Mouse (Mus musculus): ENCODE results near the gene Zfp566. TPM values are rescaled to one million over a fixed set of nuclear protein-coding genes. Genes with fewer than 3 reads are reported as not detected.

Zfp566 gene
- polyA plus RNA-seq, 1 experiment from 2014 or later, result 9.5 TPM

DNA sequence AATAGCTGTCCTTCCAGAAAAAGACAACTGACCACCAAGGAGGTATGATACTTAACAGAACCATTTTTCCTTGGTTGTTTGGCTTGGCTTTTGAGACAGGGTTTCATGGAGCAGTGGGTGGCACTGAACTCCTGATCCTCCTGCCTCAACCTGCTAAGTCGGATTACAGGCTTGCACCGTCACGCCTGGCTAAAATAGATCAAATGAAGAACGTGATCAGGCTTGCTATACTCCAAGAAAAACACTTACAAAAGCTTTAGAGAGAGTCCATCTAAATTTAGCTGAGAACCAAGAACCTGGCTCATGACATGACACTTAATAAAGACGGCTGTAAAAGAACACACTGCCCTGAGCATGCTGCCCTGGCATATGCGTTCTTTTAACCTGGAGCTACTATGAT, 30.0 kb downstream of the Zfp566 start:
- no peaks in the 10 kb centered on the region for H3K9me3 ChIP-seq (replicated peaks; ENCODE audit: low read length)
- TF ChIP-seq CTCF (IDR thresholded peaks at IDR 0.05; ENCODE audit: low read depth), result no peak
- no peak for ATAC-seq (replicated peaks; ENCODE audit: low FRiP score, low read depth)
- no peaks in the 10 kb centered on the region for H3K4me1 ChIP-seq (replicated peaks; ENCODE audit: insufficient read depth, low read length)
- no peak overlapping the region for H3K9ac ChIP-seq (ENCODE audit: low read depth, low read length)
- H3K4me3 ChIP-seq (replicated peaks; ENCODE audit: low read depth, low read length), result no peak overlapping the region
- no peaks in the 10 kb centered on the region for H3K27me3 ChIP-seq (ENCODE audit: insufficient read depth, low read length)
- WGBS, result 62% methylated on average over 6 of the region's 6 CpGs
- H3K36me3 ChIP-seq (ENCODE audit: insufficient read depth, low read length), result 0 out of 2 replicates have a peak, but pooled peaks cover 10% of the 10 kb centered on the region
- DNase-seq (ENCODE audit: low spot score), result no peak
- no peak overlapping the region for H3K4me2 ChIP-seq (ENCODE audit: low read length)
- H3K27ac ChIP-seq, result no peak overlapping the region

DNA sequence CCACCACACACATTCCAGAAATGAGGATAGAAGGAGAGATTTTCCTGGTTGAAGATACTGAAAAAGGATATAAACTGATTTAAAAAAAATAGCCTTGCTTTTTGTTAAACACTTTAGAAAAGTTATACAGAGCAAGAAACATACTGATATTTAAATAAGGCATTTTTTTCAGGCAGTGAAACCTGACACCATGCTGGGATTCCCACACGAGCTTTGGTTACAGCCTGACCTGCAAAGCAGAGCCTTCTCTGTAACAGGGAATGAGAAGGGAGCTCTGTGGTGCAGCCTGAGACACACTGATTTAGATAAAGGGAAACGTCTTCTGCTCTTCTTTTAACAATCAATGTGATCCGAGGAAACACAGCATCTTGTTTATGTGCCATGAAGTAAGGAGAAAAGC, 36.7 kb downstream of the Zfp566 start:
- no peak overlapping the region for H3K4me3 ChIP-seq (replicated peaks; ENCODE audit: low read depth, low read length)
- no peak overlapping the region for H3K9ac ChIP-seq (ENCODE audit: low read depth, low read length)
- H3K9me3 ChIP-seq (replicated peaks; ENCODE audit: low read length), result no peaks in the 10 kb centered on the region
- no peaks in the 10 kb centered on the region for H3K27me3 ChIP-seq (ENCODE audit: insufficient read depth, low read length)
- ATAC-seq (replicated peaks; ENCODE audit: low FRiP score, low read depth) (no peak), DNase-seq (ENCODE audit: low spot score) (peak; percentile 53)
- TF ChIP-seq CTCF (IDR thresholded peaks at IDR 0.05; ENCODE audit: low read depth), result no peak
- H3K27ac ChIP-seq, result no peak overlapping the region
- 1% methylated on average over 3 of the region's 3 CpGs for WGBS
- 0 out of 2 replicates have a peak, but pooled peaks cover 5% of the 10 kb centered on the region for H3K36me3 ChIP-seq (ENCODE audit: insufficient read depth, low read length)
- H3K4me1 ChIP-seq (replicated peaks; ENCODE audit: insufficient read depth, low read length), result 0 out of 2 replicates have a peak, but pooled peaks cover 3% of the 10 kb centered on the region
- no peak overlapping the region for H3K4me2 ChIP-seq (ENCODE audit: low read length)

GRCm38 (mm10) chr7:30050882-30051548, 39.3 kb downstream of the Zfp566 start, which contains the start of gene Zfp14:
Gene Zfp14, minus strand, starts transcription at chr7:30051380.
- TF ChIP-seq CTCF (IDR thresholded peaks at IDR 0.05; ENCODE audit: low read depth), result no peak
- 0 out of 2 replicates have a peak, but pooled peaks cover 3% of the 10 kb centered on the region for H3K4me1 ChIP-seq (replicated peaks; ENCODE audit: insufficient read depth, low read length)
- peak within 1 kb of the TSS; percentile 66 for H3K9ac ChIP-seq (ENCODE audit: low read depth, low read length)
- H3K27ac ChIP-seq, result peak within 1 kb of the TSS; percentile 48
- H3K27me3 ChIP-seq (ENCODE audit: insufficient read depth, low read length), result no peaks in the 10 kb centered on the region
- no peaks in the 10 kb centered on the region for H3K36me3 ChIP-seq (ENCODE audit: insufficient read depth, low read length)
- ATAC-seq (replicated peaks; ENCODE audit: low FRiP score, low read depth), result peak; percentile 93
- H3K4me2 ChIP-seq (ENCODE audit: low read length), result peak within 1 kb of the TSS; percentile 95
- H3K9me3 ChIP-seq (replicated peaks; ENCODE audit: low read length), result no peaks in the 10 kb centered on the region
- H3K4me3 ChIP-seq (replicated peaks; ENCODE audit: low read depth, low read length), result peak within 1 kb of the TSS; percentile 68
- peak; percentile 92 for DNase-seq (ENCODE audit: low spot score)
- WGBS, result under 1% methylated on average over 40 of the region's 40 CpGs

- Histone ChIP-seq H3K36me3 (ENCODE audit: insufficient read depth, low read length) (no peaks in the 10 kb centered on the region), H3K4me2 (ENCODE audit: low read length) (no peak overlapping the region), H3K27me3 (ENCODE audit: insufficient read depth, low read length) (no peaks in the 10 kb centered on the region), H3K4me3 (replicated peaks; ENCODE audit: low read depth, low read length) (no peak overlapping the region), H3K27ac (no peak overlapping the region), H3K9me3 (replicated peaks; ENCODE audit: low read length) (no peaks in the 10 kb centered on the region), H3K4me1 (replicated peaks; ENCODE audit: insufficient read depth, low read length) (0 out of 2 replicates have a peak, but pooled peaks cover 3% of the 10 kb centered on the region), H3K9ac (ENCODE audit: low read depth, low read length) (no peak overlapping the region)
- DNase-seq (ENCODE audit: low spot score) (no peak), ATAC-seq (replicated peaks; ENCODE audit: low FRiP score, low read depth) (no peak)
- 72% methylated on average over 4 of the region's 4 CpGs for WGBS
- no peak for TF ChIP-seq CTCF (IDR thresholded peaks at IDR 0.05; ENCODE audit: low read depth)
Observed at GRCm38 (mm10) chr7:30048126-30048525, 42.2 kb downstream of the Zfp566 start.

DNA sequence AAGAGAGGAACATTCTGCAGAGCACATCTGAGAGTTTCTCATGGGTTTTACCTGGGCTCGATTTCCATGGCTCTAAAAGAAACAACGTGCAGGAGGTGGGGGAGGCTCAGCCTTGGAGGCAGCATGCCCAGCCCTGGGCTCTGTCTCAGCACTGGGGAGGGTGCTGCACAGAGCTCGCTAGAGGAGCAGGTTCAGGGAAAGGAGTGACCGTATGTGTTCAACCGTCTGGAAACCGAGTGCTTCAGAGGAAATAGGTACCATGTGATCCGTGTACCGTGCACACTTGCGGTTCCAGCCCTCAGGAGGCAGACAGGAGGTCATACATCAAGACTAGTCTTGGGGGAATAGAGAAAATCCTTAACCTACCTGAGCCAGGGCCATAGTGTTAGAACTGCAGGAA, 46.0 kb downstream of the Zfp566 start:
- 17% methylated on average over 9 of the region's 9 CpGs for WGBS
- H3K9me3 ChIP-seq (replicated peaks; ENCODE audit: low read length), result no peaks in the 10 kb centered on the region
- H3K4me2 ChIP-seq (ENCODE audit: low read length), result no peak overlapping the region
- H3K27ac ChIP-seq, result no peak overlapping the region
- no peaks in the 10 kb centered on the region for H3K27me3 ChIP-seq (ENCODE audit: insufficient read depth, low read length)
- DNase-seq (ENCODE audit: low spot score) (peak; percentile 39), ATAC-seq (replicated peaks; ENCODE audit: low FRiP score, low read depth) (peak; percentile 63; the same call in 1 of the 2 replicates)
- no peak for TF ChIP-seq CTCF (IDR thresholded peaks at IDR 0.05; ENCODE audit: low read depth)
- H3K9ac ChIP-seq (ENCODE audit: low read depth, low read length), result no peak overlapping the region
- no peaks in the 10 kb centered on the region for H3K4me1 ChIP-seq (replicated peaks; ENCODE audit: insufficient read depth, low read length)
- H3K36me3 ChIP-seq (ENCODE audit: insufficient read depth, low read length), result no peaks in the 10 kb centered on the region
- H3K4me3 ChIP-seq (replicated peaks; ENCODE audit: low read depth, low read length), result no peak overlapping the region

DNA sequence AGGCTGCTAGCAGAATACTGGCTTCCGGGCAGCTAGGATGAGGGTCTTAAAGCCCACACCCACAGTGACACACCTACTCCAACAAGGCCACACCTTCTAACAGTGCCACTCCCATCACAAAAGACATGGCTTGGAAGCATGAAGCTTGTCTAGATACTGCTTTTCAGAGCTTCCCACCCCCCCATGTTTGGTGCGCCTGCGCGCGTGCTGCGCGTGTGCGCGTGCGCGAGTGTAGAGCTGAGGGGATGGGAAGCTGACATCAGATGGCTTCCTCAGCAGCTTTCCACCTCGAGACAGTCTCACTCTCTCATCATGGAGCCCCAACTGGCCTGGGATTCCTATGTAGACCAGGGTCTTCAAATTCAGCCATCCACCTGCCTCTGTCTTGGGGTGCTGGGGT, 56.0 kb downstream of the Zfp566 start:
- no peaks in the 10 kb centered on the region for H3K4me1 ChIP-seq (replicated peaks; ENCODE audit: insufficient read depth, low read length)
- DNase-seq (ENCODE audit: low spot score), result no peak
- no peak overlapping the region for H3K9ac ChIP-seq (ENCODE audit: low read depth, low read length)
- 0 out of 2 replicates have a peak, but pooled peaks cover 6% of the 10 kb centered on the region for H3K36me3 ChIP-seq (ENCODE audit: insufficient read depth, low read length)
- no peaks in the 10 kb centered on the region for H3K27me3 ChIP-seq (ENCODE audit: insufficient read depth, low read length)
- ATAC-seq (replicated peaks; ENCODE audit: low FRiP score, low read depth), result no peak
- H3K9me3 ChIP-seq (replicated peaks; ENCODE audit: low read length), result no peaks in the 10 kb centered on the region
- no peak overlapping the region for H3K4me2 ChIP-seq (ENCODE audit: low read length)
- WGBS, result 96% methylated on average over 12 of the region's 12 CpGs
- H3K4me3 ChIP-seq (replicated peaks; ENCODE audit: low read depth, low read length), result no peak overlapping the region
- TF ChIP-seq CTCF (IDR thresholded peaks at IDR 0.05; ENCODE audit: low read depth), result no peak
- no peak overlapping the region for H3K27ac ChIP-seq

Measured in kidney, postnatal 0 days (tissue).